Mouse (Mus musculus): Measurements from ENCODE around the gene Spin2d.
"Not testable (repeated sequence)": the region's sequence is repeated elsewhere in the genome, so short reads cannot be mapped to it uniquely, and the experiment has no call there.

The Spin2d gene

DNA sequence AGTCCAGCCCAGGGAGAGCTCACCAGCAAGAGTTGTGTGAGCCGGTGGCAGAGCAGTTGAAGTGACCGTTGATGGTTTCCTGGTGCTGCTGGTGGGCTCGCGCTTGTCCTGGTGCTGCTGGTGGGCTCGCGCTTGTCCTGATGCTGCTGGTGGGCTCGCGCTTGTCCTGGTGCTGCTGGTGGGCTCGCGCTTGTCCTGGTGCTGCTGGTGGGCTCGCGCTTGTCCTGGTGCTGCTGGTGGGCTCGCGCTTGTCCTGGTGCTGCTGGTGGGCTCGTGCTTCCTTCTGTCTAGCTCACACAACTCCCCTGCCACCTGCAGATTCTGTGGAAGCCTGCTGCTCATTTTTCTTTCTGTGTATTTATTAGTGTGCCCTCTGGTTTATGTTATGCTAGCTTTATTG, at the start of gene Spin2d:
Spin2d (minus strand) TSS at position 101 of the 400 bp plus-strand sequence.
- DNase-seq, result not testable (repeated sequence)

DNA sequence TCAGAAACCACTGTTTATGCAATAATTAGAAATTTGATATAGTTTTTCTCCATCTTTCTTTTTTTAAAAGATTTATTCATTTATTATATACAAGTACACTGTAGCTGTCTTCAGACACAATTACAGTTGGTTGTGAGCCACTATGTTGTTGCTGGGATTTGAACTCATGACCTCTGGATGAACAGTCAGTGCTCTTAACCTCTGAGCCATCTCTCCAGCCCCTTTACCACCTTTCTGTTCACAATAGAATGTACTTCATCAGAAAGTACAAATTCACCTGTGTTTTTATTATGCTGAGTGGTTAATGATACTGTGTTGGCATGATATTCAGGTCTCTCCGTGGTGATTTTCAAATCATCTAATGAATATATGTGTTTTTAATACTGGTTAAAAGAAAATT, 48.6 kb upstream of the Spin2d start:
- no peak for DNase-seq

- not testable (repeated sequence) for DNase-seq
Observed at GRCm38 (mm10) chrX:73213819-73214564, 37.2 kb upstream of the Spin2d start, which contains the start of gene Xlr4b. TSS of gene Xlr4b (plus strand) at chrX:73214333.

GRCm38 (mm10) chrX:73191934-73192333, 15.1 kb upstream of the Spin2d start, which contains the start of gene Xlr3b:
TSS of gene Xlr3b (plus strand) at chrX:73192207.
- DNase-seq, result peak; percentile 9 to 25

DNA sequence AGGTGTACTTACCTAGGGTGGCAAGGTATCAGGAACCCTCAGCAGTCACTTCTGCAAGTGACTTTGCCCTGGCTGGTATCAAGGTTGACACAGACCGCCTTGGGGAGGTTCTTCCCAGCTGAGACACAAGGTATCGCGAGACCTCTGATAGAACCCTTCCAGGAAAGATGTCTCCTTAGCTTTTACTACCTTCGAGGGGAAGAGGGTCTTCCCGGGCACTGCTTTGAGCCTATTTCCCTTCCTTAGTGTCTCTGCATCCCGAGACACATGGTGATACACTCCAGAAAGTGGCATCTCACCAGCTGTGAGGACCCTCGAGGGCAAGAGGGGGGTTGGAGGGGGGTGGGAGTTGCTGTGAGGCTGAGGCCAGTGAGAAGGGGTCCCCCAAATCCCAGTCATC, 27.4 kb downstream of the Spin2d start, which contains the start of gene DXBay18:
DXBay18 (minus strand) TSS at position 101 of the 400 bp plus-strand sequence.
- DNase-seq, result not testable (repeated sequence)

DNA sequence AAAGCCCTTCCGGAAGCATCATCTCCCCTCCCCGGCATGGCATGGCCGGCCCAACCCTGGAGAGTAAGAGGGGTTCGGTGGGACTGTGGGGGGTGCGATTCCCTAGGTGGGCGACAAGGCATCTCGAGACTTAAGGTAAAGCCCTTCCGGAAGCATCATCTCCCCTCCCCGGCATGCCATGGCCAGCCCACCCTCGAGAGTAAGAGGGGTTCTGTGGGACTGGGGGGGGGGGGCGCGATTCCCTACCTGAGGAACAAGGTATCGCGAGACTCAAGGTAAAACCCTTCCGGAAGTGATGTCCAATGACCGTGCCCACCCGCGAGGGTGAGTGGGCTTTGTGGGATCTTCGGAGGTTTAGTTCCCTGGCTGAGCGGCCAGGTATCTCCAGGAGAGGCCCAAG, 28.3 kb downstream of the Spin2d start, which contains the start of gene Xlr5b:
Xlr5b (plus strand) TSS at position 301 of the 400 bp plus-strand sequence.
- DNase-seq, result not testable (repeated sequence)

- not testable (repeated sequence) for DNase-seq
Observed at GRCm38 (mm10) chrX:73143218-73143618, 33.6 kb downstream of the Spin2d start.
